Mouse (Mus musculus): ENCODE measurements around the gene Islr. TPM values are rescaled to one million over a fixed set of nuclear protein-coding genes. Genes with fewer than 3 reads are reported as not detected.
A peak's percentile ranks its signal among the peaks of the same experiment; 100 is the strongest.
"Not testable (repeated sequence)": the region's sequence is repeated elsewhere in the genome, so short reads cannot be mapped to it uniquely, and the experiment has no call there.

The Islr gene
- 10 to 100 TPM; 10.8 to 15.5 TPM for total RNA-seq (2021)
- long read RNA-seq, experiment 1, transcript Islr-202 (2 exons, 2,076 nt) = major isoform, 9 of 16 reads
- long read RNA-seq, experiment 1, partial matches to known transcripts = 4 of 16 reads
- long read RNA-seq, experiment 1, other reads (novel, unspliced or antisense) = 2 of 16 reads
- long read RNA-seq, experiment 2, transcript Islr-201 (2 exons, 2,223 nt) = minor isoform, 5 of 22 reads
- long read RNA-seq, experiment 2, transcript Islr-202 (2 exons, 2,076 nt) = major isoform, 11 of 22 reads
- long read RNA-seq, experiment 2, partial matches to known transcripts = 0 of 22 reads
- long read RNA-seq, experiment 2, other reads (novel, unspliced or antisense) = 6 of 22 reads

DNA sequence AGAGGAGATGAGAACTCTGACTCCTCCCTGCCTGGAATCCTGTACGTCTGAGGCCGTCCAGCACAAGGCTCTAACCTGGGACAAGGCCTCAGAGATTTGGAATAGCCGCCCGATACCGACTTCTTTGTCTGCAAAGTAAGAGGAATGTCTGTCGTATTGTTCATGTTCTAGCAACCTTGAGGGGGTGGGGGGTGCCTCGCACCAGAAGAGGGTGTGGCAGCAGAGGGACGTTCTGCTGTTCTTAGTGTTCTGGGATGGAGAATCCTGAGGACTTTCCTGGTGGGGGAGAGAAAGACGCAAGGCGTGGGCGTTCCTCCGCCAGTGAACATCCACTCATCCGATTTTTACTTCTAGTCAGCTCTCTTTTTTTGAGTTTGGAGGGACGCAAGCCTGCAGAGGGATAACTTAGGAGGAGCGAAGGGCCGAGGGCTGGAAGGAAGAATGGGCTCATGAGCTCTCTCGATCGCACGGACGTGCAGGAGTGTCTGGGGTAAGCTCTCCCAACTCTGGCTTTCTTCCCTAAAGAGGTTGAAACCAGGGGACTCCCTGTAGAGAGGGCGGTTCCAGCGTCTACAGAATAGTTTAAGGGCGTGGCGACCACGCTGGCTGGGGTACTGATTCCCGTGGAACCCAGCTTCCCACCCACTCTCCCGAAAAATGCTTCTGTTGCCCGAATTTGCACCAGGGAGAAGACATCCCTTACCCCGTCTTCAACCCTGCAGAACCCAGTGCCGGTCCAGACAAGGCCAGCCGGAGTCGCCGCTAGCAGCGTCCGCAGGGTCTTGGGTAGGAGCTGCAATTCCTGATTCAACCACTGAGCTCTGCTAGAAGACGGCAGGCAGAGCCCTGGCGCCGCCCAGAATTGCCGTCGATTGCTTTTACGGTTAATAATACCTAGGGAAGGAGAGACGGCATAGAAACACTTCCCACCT lies at the start of gene Islr, which contains the start of gene Islr2:
Gene Islr, minus strand, starts transcription at position 791 of the 932 bp plus-strand sequence.
Gene Islr2, minus strand, starts transcription at position 804 of the 932 bp plus-strand sequence.
- peak; percentile 64 to 65 for DNase-seq (ENCODE audit: low spot score in 2 of 2)

- DNase-seq (ENCODE audit: low spot score in 2 of 2) = not testable (repeated sequence)
These were observed 49.7 kb upstream of the Islr start for GRCm38 (mm10) chr9:58253805-58254122.

GRCm38 (mm10) chr9:58253033-58253804 lies 49.1 kb upstream of the Islr start, which contains the start of gene Stoml1:
Gene Stoml1, plus strand, starts transcription at chr9:58253164.
- DNase-seq (ENCODE audit: low spot score in 2 of 2) = peak; percentile 88 to 94

- not testable (repeated sequence) for DNase-seq (ENCODE audit: low spot score in 2 of 2)
These were observed 46.6 kb upstream of the Islr start for GRCm38 (mm10) chr9:58250730-58251129.

DNA sequence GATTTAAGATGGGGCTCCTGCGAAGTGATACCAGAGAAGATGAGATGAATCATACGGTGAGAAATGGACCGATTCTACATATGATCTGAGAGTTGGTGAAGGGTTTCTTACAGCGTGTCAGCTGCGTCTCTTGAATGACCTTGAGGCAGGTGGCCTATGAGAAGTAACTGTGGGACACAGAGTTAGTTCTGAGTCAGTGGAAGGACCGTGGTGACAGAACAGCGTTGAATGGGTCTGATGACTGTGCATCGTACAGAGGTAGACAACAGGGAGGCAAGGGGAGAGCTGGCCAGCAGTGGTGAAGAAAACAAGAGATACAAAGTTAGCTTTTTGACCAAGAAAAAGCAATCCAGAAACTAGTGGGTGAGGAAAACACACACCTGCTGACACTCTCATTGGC lies 46.2 kb upstream of the Islr start:
- DNase-seq (ENCODE audit: low spot score in 2 of 2) = no peak

DNA sequence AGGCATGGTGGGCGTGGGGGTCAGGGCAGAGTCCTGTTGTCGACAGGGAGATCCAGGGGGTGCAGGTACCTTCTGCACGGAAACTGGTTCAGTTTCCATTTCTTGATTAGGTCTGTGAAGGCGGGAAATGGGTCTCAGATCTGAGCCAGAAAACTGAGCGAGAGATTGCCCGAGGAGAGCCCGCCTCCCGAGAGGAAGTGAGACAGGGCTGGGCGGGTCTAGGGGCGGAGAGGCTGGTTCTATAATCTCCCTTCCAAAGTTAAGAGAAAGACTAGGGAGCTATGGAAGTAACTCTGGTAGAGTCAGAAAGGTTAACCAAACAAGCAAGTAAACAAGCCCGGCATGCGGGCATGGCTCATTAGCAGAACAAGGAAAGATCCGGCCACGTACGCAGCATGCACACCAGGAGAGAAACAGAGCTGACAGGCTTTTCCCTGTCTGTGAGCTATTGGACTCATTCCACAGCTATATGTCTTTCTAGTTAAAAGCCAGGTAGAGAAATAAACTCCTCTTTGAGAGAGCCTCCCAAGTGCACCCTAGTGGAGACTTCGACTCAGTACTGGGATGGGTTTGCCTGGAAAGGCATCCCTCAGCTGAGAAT lies 45.6 kb upstream of the Islr start, which contains the start of gene Pml:
Gene Pml, minus strand, starts transcription at position 195 of the 601 bp plus-strand sequence.
- DNase-seq (ENCODE audit: low spot score in 2 of 2) = peak; percentile 32 to 39

DNA sequence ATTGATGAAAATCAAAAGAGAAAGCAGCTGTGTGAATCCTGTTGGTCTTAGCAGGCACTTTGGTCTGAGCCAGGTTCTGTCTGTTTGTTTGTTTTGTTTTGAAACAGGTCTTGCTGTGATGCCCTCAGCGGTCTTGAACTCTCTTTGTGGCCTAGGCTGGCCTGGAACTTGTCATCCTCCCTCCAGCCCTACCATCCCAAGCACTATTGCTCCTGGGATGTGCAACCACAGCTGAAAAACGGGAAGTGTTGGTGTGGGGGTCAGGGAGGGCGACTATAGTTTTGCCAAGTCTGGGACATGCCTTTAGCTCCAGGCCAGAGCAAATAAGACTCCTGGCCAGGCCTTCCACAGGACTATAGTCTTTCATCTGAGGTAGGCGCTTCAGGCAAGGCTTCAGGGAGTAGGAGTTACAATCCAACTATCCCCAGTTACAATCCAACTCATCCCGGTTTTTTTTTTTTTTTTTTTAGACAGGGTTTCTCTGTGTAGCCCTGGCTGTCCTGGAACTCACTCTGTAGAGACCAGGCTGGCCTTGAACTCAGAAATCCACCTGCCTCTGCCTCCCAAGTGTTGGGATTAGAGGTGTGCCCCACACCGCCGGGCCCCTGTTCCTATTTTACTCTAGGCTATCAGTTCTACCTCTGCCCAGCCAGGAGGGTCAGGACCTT lies 44.8 kb upstream of the Islr start:
- no peak for DNase-seq (ENCODE audit: low spot score in 2 of 2)

- peak; percentile 69 to 75 for DNase-seq (ENCODE audit: low spot score in 2 of 2)
These were observed 43.1 kb upstream of the Islr start for GRCm38 (mm10) chr9:58247064-58247759.

- DNase-seq (ENCODE audit: low spot score in 2 of 2) = no peak
These were observed 42.0 kb upstream of the Islr start for GRCm38 (mm10) chr9:58246083-58246591.

DNA sequence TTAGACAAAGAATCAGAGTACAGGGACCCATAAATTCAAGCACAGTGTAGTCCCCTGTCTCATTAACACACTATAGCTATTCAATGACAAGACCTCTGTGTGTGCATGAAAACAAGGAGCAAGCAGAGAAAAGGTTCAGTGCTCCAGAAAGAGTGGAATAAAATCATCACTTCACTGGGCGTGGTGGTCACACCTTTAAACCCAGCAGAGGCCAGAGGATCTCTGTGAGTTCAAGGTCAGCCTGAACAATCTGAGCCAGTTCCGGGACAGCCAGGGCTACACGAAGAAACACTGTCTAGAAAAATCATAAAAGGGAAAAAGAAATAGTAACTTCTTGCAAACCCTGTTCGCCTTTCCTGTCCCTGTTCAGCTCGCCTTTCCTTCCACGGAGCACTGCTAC lies 39.6 kb upstream of the Islr start:
- DNase-seq (ENCODE audit: low spot score in 2 of 2) = no peak

- DNase-seq (ENCODE audit: low spot score in 2 of 2) = no peak
These were observed 38.6 kb upstream of the Islr start for GRCm38 (mm10) chr9:58242696-58243095.

- no peak for DNase-seq (ENCODE audit: low spot score in 2 of 2)
These were observed 37.8 kb upstream of the Islr start for GRCm38 (mm10) chr9:58241780-58242485.

GRCm38 (mm10) chr9:58234502-58235015 lies 30.5 kb upstream of the Islr start:
- DNase-seq (ENCODE audit: low spot score in 2 of 2) = no peak

- no peak for DNase-seq (ENCODE audit: low spot score in 2 of 2)
These were observed 28.3 kb upstream of the Islr start for GRCm38 (mm10) chr9:58232374-58232773.

GRCm38 (mm10) chr9:58231746-58232145 lies 27.6 kb upstream of the Islr start:
- DNase-seq (ENCODE audit: low spot score in 2 of 2) = no peak

GRCm38 (mm10) chr9:58228777-58229466 lies 24.8 kb upstream of the Islr start:
- no peak for DNase-seq (ENCODE audit: low spot score in 2 of 2)
